Mouse (Mus musculus): ENCODE measurements around the gene Rimbp3.
"Not testable (repeated sequence)": the region's sequence is repeated elsewhere in the genome, so short reads cannot be mapped to it uniquely, and the experiment has no call there.

Rimbp3 gene

GRCm38 (mm10) chr16:17208389-17209361 lies at the start of gene Rimbp3:
TSS of gene Rimbp3 (plus strand) at chr16:17208603.
- DNase-seq = peak; percentile 76

- not testable (repeated sequence) for DNase-seq
Observed at GRCm38 (mm10) chr16:17165478-17165877, 42.9 kb upstream of the Rimbp3 start.

- no peak for DNase-seq
Observed at GRCm38 (mm10) chr16:17167179-17167578, 41.2 kb upstream of the Rimbp3 start.

DNA sequence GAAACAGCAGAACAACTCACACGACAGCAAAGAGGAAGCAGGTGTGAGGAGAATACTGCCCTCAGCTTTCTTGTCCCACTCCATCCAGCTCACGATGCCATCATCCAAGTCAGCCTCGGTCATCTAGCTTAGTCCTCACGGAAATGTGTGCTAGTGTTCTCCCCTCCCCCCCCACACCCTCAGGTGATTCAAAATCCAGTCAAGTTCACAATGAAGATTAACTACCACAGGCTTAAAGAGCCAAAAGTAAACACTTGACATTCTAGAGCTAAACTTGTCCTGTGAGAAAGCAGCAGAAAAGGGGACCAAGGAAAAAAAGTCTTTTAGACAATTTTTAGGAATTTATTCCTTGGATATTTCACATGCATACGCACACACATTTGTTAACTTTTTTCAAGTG lies 40.4 kb upstream of the Rimbp3 start:
- DNase-seq = no peak

DNA sequence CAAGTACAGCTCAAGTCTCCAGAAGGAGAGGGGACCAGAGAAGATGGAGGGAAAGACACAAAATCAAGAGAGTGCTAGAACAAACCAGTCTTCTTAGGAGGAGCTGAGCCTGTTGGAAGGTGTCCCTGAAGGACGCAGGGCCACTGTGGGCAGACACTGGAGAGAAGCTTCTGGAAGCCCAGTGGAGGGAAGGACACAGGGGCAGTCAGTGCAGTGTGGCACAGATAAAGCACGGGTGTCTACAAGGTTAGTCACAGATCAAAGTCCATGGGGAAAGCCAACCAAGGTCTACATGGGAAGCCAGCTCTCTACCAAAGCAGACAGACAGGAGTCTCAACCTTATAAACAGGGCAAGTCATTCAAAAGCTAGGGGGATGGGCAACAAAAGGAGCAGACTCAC lies 32.6 kb upstream of the Rimbp3 start:
- no peak for DNase-seq

DNA sequence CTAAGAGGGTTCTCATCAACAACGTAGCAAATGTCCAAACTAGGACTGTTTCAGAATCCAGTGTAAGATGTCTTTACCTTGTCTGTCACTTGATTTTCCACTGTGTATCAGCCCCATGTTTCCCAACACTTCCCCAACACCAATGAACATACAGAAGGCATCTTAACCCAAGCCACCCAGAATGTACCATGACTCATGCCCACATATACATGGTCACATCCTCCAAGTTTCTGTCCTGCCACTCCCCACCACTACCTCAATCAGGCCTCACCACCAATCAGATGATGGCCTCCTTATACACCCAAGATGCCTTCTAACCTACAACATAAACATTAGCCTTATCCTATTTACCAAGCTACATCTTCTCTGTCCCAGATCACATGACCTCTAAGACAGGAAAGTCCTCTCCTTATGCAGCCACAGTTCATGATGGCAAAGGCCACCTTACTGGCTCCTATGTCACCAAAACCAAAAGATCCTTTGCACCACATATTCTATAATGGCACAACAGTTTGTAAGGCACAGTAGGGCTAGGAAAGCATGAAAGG lies 30.7 kb upstream of the Rimbp3 start:
- no peak for DNase-seq

GRCm38 (mm10) chr16:17179706-17180105 lies 28.7 kb upstream of the Rimbp3 start:
- DNase-seq = no peak

DNA sequence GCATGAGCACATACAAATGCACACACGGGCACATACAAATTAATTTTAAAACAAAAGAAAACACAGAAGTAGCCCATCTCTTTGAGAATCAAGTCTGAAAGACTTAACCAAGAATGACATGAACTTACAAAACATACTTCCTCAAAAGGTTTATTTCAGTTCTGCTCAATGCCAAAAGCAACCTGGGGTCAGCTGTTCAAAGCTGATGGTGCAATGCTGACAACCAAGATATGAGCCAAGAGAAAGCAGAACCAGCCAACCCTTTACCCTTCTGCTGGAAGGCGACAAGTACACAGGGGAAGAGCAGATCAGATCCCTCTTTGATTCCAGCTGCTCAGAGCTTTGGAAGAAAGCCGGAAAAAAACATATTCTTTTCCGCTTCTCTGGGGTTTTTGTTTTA lies 27.0 kb upstream of the Rimbp3 start:
- no peak for DNase-seq

DNA sequence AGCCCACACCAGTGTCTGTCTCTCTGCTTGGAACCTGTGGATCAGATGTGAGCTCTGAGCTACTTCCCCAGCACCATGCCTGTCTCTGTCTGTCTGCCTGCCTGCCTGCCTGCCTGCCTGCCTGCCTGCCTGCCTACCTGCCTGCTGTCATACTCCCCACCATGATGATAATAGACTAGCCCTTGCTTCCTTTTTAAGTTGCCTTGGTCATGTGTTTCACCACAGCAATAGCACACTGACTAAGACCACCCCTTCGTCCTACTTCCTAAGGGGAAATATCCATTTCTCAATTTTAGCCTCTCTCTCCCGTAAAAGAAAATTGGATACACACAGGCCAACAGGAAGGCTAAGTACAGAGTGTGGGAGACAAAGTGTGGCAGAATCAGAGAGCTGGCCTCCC lies 26.3 kb upstream of the Rimbp3 start:
- DNase-seq = no peak

DNA sequence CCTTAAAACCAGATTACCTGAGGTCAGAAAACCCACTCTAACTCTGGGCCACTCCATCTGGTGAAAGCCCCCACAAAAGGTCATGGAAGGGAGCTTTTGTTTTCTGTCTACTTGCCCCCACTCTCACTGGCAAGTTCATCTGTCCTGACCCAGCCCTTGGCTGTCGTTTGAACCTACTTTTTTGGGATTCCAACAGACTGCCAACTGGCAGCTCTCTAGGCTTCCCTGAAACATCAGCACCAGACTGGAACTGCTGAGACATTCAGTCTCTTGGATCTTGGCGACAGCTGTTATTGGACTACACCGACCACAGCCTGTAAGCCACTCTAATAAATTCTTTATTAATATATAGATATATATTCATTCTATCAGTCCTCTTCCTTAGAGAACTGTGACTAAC lies 25.4 kb upstream of the Rimbp3 start:
- DNase-seq = no peak

DNA sequence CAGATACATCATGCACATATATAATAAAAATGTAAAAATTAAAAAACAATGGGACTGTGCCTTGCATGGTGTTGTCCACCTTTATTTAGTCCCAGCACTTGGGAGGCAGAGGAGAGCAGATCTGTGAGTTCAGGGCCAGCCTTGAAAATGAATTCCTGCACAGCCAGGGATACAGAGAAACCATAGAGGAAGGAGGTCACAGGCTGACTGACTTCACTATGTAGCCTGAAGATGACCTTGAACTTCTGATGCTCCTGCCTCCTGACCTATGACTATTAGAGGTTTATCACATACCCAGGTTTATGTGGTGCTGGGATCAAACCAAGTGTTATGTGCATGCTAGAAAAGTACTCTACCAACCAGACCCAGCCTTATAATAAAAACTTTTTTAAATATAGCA lies 22.9 kb upstream of the Rimbp3 start:
- no peak for DNase-seq

GRCm38 (mm10) chr16:17193823-17194222 lies 14.6 kb upstream of the Rimbp3 start:
- no peak for DNase-seq

GRCm38 (mm10) chr16:17200121-17200952 lies 8.1 kb upstream of the Rimbp3 start:
- DNase-seq = no peak

DNA sequence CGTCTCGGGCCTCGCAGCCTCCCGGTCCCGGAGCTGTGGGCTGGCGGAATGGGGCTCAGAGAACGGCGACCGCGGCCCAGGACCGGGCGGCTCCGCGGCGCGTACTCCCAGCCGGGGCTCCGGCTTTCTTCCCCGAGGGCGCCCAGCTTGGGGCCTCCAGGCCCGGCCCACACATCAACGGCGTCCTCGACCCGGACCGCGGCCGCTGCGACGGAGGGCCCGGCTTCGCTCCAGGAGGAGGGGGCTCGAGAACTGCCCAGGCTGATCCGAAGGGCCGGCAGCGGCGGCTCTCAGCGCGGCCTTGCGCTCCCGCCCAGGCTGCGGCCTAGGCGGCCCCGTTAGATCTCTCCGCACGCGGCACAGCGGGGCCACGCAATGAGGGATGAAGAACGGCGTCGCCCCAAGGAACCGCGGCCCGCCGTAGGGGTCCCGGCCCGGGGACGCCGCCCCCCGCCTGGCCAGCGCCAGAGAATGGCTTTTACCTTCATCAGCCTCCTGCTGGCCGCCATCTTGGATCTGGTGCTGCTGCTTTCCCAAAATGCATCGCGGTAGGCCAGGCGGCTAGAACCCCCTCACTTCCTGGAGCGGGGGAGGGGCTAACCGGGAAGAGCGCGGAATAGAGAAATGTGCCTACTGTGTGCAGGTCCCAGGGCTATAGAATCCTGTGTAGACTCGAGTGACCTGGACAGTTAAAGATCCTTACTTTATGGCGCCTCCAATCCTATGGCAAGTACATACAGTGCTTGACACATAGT lies 7.3 kb upstream of the Rimbp3 start:
- peak; percentile 76 for DNase-seq

DNA sequence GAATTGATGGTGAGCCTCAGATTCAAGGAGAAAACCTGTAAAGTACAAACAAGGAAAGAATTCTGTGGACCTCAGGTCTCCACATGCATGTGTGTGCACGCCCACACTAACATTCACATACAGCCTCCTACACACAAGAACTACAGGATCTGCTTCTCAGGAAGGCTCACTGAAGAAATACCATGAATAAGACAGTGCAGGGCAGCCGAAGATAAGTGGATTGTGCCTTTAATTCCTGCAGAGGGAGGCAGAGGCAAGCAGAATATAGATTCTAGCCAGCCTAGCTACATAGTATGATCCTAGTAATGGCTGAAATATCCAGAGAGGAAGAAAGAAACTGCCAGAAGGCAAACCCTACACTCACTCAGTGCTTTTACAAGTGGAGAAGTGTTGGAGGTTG lies 6.4 kb upstream of the Rimbp3 start:
- DNase-seq = no peak

GRCm38 (mm10) chr16:17202549-17202948 lies 5.9 kb upstream of the Rimbp3 start, which contains the start of gene Ube2l3:
TSS of gene Ube2l3 (minus strand) at chr16:17202649.
- DNase-seq = no peak

DNA sequence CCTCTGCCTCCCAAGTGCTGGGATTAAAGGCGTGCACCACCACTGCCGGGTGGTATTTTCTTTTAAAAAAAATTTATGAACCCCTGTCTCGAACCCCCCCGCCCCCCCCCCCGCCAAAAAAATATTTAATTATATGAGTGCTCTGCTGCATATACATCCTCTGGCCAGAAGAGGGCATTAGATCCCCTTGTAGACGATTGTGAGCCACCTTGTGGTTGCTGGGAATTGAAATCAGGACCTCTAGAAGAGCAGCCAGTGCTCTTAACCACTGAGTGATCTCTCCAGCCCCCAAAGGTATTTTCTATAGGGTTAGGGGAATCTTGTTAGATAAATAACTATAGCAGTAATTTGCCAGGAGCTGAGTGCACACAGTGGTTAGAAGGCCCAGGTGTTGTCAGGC lies 3.4 kb upstream of the Rimbp3 start:
- no peak for DNase-seq

DNA sequence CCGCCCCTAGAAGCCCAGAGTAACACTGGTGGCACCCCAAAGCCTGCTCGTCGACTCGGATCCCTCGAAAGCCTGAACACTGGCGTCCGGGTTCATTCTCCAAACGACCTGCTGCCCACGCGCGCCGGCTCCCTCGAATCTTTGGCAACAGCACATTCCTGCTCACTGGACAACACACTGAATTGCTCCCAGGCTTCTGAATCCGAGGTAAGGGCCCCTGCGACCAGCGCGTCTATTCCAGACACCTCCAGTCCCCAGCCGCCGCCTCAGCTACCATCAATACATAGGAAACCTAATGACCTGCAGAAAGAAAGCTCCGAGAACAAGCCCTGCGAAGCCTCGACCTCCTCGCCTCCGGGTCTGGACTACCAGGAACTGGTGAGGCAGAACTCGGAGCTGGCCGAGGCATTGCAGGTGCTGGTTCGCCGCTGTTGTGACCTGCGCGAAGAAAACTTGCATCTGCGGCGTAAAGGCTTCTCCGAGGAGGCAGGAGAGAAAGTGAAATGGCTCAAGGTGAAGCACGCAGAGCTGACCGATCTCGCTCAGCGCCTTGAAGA lies 1.1 kb downstream of the Rimbp3 start:
- DNase-seq = no peak

GRCm38 (mm10) chr16:17209981-17210838 lies 1.8 kb downstream of the Rimbp3 start:
- DNase-seq = peak; percentile 88

DNA sequence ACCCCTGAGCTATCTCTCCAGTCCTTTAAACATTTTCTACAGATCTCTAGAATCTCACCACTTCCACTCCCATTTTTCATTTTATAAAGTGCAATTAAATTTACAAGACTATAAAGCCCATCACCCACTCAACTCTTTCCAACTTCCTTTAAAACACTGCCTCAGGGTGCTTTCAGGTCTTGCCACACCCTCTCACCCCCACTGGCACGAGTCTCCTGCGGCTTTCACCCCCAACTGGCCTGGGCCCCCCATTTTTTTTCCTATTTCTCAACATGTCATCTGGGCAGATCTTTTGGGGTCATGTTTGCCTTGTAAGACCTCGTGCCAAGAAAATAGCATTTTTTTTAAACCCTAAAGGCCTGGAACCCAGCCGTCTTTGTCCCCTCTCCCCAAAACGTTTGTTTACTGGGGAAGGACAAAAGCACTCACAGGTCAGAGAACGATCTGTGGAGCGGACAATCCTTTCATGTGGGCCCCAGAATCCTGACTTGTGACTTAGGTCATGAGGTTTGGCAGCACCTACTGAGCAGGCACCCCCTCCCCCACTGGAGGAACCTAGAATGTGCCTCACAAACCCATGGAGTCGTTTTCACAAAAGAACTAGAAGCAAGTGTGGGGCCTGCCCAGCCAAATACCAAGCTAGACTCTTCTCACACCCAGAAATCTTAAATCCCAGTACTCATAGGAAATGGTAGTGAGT lies 8.7 kb downstream of the Rimbp3 start:
- DNase-seq = no peak
